Mouse (Mus musculus): ENCODE results near the gene Me3.

DNA sequence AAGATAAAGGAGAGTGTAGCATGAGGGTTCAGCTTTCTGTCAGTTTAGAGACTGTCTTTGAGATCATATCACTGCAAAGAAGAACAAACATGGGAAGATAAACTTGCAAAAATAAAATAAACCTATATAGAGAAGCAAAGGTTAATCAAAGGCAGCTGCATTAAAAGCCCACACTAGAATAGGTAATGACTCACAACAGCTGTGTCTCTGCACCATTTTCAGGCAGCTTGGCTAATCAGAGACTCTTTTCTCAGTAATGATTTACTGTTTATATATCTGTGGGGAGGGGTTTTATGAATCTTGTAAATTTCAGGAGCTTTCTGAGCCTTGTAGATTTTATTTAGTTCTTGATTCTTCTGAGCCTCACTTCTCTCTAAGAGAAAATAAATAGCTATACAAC, 15.7 kb downstream of the Me3 start:
- TF ChIP-seq CTCF (IDR thresholded peaks at IDR 0.05; ENCODE audit: borderline replicate concordance, control insufficient read depth, extremely low read depth, insufficient read depth, low read length, poor library complexity), result no peak
- no peak for TF ChIP-seq POLR2A (IDR thresholded peaks at IDR 0.05; ENCODE audit: control insufficient read depth, extremely low read depth, insufficient read depth, low read length, poor library complexity)

Data from thymus, adult 2 months (tissue).